Mouse (Mus musculus) kidney, adult 2 months (tissue): ENCODE results near the gene Ccdc47. TPM values are rescaled to one million over a fixed set of nuclear protein-coding genes. Genes with fewer than 3 reads are reported as not detected.
"Not testable (repeated sequence)": the region's sequence is repeated elsewhere in the genome, so short reads cannot be mapped to it uniquely, and the experiment has no call there.

Experiments used
- DNase-seq: peaks from one replicate; pipeline ENCODE4 v3.0.0; 2021
- H3K27ac ChIP-seq: fragments of 200-500 bp; 2 replicates; pipeline ENCODE4 v1.5.1; 2012; ENCODE audit warnings: low read depth, low read length, control low read depth, inconsistent platforms; ENCODE audit not compliant: insufficient read depth
- H3K27me3 ChIP-seq: fragments of 200-500 bp; replicated peaks from 2 replicates; pipeline ENCODE4 v1.6.1; 2012; ENCODE audit warnings: mild to moderate bottlenecking, moderate library complexity, low read length, inconsistent platforms; ENCODE audit not compliant: control insufficient read depth, insufficient read depth
- H3K36me3 ChIP-seq: fragments of 200-500 bp; 2 replicates; pipeline ENCODE4 v1.6.1; 2012; ENCODE audit warnings: mild to moderate bottlenecking, moderate library complexity, low read length, inconsistent platforms; ENCODE audit not compliant: control insufficient read depth, insufficient read depth
- H3K4me1 ChIP-seq: fragments of 200-500 bp; 2 replicates; pipeline ENCODE4 v1.6.1; 2011; ENCODE audit warnings: low read length; ENCODE audit not compliant: control insufficient read depth, insufficient read depth
- H3K4me3 ChIP-seq: fragments of 200-500 bp; 2 replicates; pipeline ENCODE4 v1.5.1; 2011; ENCODE audit warnings: mild to moderate bottlenecking, low read depth, low read length, control low read depth; ENCODE audit not compliant: insufficient read depth
- CTCF ChIP-seq: fragments of 200-500 bp; conservative IDR thresholded peaks from 2 replicates; pipeline ENCODE4 v1.5.1; 2011; ENCODE audit warnings: low read depth, mild to moderate bottlenecking, control low read depth, low read length, moderate library complexity, mixed read lengths; ENCODE audit not compliant: insufficient read depth, insufficient read length
- POLR2A ChIP-seq: fragments of 200-500 bp; IDR thresholded peaks from one replicate; pipeline ENCODE4 v1.6.1; 2011; ENCODE audit warnings: low read depth, low read length, control low read depth
- WGBS: fragments of 180-500 bp; shearing (Covaris S2); methylation state at CpG from one replicate; pipeline ENCODE4 v1.1.7; 2018; 5-methylcytosine and 5-hydroxymethylcytosine counted together
- polyA plus RNA-seq: library from polyadenylated mRNA; depleted of rRNA; stranded (reverse); fragments of >200 nt; gene quantifications from 2 replicates; pipeline ENCODE4 v1.2.3, GENCODE M21; 2012

Gene Ccdc47
- polyA plus RNA-seq, 1 experiment = 20.6 TPM

DNA sequence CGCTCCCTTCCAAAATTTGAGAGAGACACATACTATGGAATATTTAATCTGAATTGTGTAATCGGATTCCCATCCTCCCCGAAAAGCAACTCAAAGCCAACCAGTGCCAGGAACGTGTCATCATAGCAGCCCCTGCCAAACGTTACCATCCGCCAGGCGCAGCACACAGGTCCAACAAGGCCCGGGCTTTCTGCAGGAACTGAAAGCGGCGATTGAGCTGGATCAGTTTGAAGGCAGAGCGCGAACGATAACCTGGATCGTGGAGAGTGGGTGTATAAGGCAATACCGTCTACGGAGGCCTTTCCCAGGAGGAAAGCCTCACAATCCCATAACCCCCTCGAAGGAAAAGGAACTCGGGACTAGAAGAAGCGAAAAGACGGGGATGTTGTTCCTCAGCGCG, 39.0 kb upstream of the Ccdc47 start:
- Histone ChIP-seq H3K4me3 (peak overlapping the region; percentile 73), H3K36me3 (no peaks in the 10 kb centered on the region; the same call in 1 of the 2 replicates), H3K27ac (no peak overlapping the region), H3K4me1 (no peaks in the 10 kb centered on the region), H3K27me3 (no peaks in the 10 kb centered on the region)
- DNase-seq = no peak
- 1% methylated on average over 22 of the region's 22 CpGs for WGBS
- TF ChIP-seq POLR2A (no peak), CTCF (no peak)

GRCm38 (mm10) chr11:106254767-106255166, 38.6 kb upstream of the Ccdc47 start:
- Histone ChIP-seq H3K36me3 (no peaks in the 10 kb centered on the region; the same call in 1 of the 2 replicates), H3K27me3 (no peaks in the 10 kb centered on the region), H3K4me1 (peaks cover 1% of the 10 kb centered on the region; the same call in 1 of the 2 replicates), H3K27ac (no peak overlapping the region), H3K4me3 (no peak overlapping the region)
- no peak for DNase-seq
- TF ChIP-seq POLR2A (no peak), CTCF (no peak)
- 13% methylated on average over 2 of the region's 2 CpGs for WGBS

GRCm38 (mm10) chr11:106249326-106249725, 33.2 kb upstream of the Ccdc47 start:
- DNase-seq = peak; percentile 80
- no peak overlapping the region for H3K4me3 ChIP-seq
- TF ChIP-seq POLR2A = no peak
- TF ChIP-seq CTCF = no peak
- no peaks in the 10 kb centered on the region for H3K27me3 ChIP-seq
- peak overlapping the region; percentile 41; the same call in 1 of the 2 replicates for H3K27ac ChIP-seq
- H3K36me3 ChIP-seq = peaks cover 14% of the 10 kb centered on the region
- H3K4me1 ChIP-seq = peaks cover 9% of the 10 kb centered on the region; the same call in 1 of the 2 replicates
- WGBS = 61% methylated on average over 7 of the region's 7 CpGs

DNA sequence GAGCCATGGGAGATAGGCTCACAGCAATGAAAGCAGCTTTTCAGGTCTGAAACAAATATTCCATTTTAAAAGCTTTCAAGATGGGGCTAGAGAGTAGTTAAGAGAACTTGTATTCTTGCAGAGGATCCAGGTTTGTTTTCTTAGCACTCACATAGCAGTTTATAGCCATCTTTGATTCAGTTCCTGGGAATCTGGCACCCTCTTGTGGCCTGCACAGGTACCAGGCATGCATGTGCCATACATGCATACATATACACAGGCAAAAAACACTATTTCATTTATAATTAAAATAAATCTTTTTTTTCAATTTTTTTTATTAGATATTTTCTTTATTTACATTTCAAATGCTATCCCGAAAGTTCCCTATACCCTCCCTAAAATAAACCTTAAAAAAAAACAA, 30.7 kb upstream of the Ccdc47 start:
- no peak for TF ChIP-seq POLR2A
- TF ChIP-seq CTCF = peak; percentile 54
- Histone ChIP-seq H3K4me3 (no peak overlapping the region), H3K27me3 (no peaks in the 10 kb centered on the region), H3K4me1 (peaks cover 9% of the 10 kb centered on the region; the same call in 1 of the 2 replicates), H3K36me3 (peaks cover 17% of the 10 kb centered on the region), H3K27ac (no peak overlapping the region)
- DNase-seq = peak; percentile 28
- 98% methylated on average over 1 of the region's 1 CpGs for WGBS

DNA sequence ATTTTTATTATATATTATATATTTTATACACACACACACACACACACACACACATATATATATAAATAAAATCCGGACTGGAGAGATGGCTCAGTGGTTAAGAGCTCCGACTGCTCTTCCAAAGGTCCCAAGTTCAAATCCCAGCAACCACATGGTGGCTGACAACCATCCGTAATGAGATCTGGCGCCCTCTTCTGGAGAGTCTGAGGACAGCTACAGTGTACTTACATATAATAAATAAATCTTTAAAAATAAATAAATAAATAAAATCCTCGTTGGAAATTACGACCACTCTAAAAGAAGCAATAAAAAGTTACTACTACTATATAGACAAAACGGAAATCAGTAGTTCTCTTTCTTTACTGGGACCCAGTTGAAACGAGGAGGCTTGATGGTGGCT, 17.8 kb upstream of the Ccdc47 start:
- H3K27me3 ChIP-seq, H3K4me1 ChIP-seq, H3K4me3 ChIP-seq, H3K27ac ChIP-seq, DNase-seq: not testable (repeated sequence)
- WGBS = 78% methylated on average over 8 of the region's 8 CpGs
- peaks cover 16% of the 10 kb centered on the region for H3K36me3 ChIP-seq

DNA sequence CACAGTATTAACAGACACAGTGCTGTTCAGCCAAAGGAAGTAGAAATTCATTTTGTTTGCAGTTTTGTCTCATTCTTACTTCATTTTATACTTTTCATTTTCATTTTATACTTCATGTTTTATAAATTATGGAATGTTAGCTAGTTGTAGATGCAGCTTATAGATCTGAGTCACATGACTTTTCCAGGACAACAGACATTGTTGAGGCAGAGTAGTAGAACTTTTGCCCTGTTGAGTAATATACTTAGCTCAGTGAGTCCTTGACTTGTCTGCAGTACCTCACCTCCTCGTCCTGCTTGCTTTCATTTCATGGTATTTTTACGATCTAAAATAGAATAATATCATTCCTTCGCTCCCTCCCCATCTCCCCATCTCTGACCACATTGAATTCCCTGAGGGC, 4.5 kb upstream of the Ccdc47 start:
- no peaks in the 10 kb centered on the region for H3K36me3 ChIP-seq
- no peak for TF ChIP-seq POLR2A
- TF ChIP-seq CTCF = no peak
- H3K4me1 ChIP-seq = peaks cover 5% of the 10 kb centered on the region; the same call in 1 of the 2 replicates
- H3K27ac ChIP-seq = no peak overlapping the region
- no peak for DNase-seq
- H3K27me3 ChIP-seq = no peaks in the 10 kb centered on the region
- no peak overlapping the region for H3K4me3 ChIP-seq
- WGBS = 70% methylated on average over 3 of the region's 3 CpGs

DNA sequence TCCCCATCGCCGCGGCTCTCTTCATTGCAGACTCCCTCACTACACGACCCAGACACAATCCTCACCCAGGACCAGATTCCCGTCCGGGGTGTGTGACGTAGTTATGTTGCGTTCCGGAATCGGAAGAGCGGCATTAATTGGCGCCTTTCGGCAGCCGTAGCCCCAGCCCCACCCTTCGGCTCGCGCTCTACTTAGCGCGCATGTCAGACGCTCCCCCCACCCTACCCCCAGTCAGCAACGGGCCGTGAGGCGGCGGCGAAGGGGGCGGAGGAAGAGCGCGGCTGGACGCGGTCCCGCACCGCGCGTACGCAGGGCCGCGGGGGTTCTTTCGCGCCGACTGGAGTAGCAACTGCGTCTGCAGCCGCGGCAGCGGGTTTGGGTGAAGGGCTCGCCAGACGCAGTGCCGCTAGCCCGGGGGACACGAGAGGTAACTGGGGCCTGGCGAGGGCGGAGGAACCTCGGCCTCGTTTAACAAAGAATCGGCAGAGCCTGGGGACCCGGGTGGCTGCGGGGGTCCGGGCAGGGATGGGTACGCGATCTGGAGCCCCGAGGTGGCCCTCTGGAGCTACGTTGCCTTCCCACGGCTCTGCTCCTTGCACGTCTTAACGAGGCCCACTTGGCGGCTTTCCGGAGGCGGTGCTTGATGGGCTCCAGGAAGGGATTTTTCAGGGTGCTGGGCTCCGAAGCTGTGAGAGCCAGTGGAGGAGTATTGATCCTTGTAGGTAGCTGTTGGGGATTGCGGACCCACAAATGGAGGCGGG, 766 bp upstream of the Ccdc47 start, which contains the start of gene Ddx42:
Ddx42 (plus strand) TSS at position 197 of the 761 bp plus-strand sequence.
- peak within 1 kb of the TSS; percentile 95 for H3K4me3 ChIP-seq
- H3K27me3 ChIP-seq = no peaks in the 10 kb centered on the region
- H3K36me3 ChIP-seq = peaks cover 2% of the 10 kb centered on the region
- peak within 1 kb of the TSS; percentile 94 for H3K27ac ChIP-seq
- peak; percentile 95 for DNase-seq
- TF ChIP-seq CTCF (no peak), POLR2A (peak; percentile 41)
- peaks cover 12% of the 10 kb centered on the region; the same call in 1 of the 2 replicates for H3K4me1 ChIP-seq
- WGBS = under 1% methylated on average over 70 of the region's 70 CpGs
